Mouse (Mus musculus) heart, postnatal 10 days (tissue): ENCODE measurements around the gene Atr. TPM values are rescaled to one million over a fixed set of nuclear protein-coding genes. Genes with fewer than 3 reads are reported as not detected.

Experiments used
- DNase-seq, 2 experiments: peaks; one replicate each; pipeline ENCODE4 v3.0.0; 2021
- intact Hi-C: fragments of 180-260 bp; cut with DNase I; formaldehyde crosslinking; loops from one replicate; pipeline ENCODE4 v1.15.1; 2025
- total RNA-seq, 2 experiments: library from RNA; stranded (reverse); gene quantifications; 2 replicates each; pipeline ENCODE4 v1.2.3; 2021

Atr gene
- total RNA-seq = 10 to 100 TPM in 1 of 2 experiments, 1 to 10 TPM in 1; 9.3 to 11.6 TPM

DNA sequence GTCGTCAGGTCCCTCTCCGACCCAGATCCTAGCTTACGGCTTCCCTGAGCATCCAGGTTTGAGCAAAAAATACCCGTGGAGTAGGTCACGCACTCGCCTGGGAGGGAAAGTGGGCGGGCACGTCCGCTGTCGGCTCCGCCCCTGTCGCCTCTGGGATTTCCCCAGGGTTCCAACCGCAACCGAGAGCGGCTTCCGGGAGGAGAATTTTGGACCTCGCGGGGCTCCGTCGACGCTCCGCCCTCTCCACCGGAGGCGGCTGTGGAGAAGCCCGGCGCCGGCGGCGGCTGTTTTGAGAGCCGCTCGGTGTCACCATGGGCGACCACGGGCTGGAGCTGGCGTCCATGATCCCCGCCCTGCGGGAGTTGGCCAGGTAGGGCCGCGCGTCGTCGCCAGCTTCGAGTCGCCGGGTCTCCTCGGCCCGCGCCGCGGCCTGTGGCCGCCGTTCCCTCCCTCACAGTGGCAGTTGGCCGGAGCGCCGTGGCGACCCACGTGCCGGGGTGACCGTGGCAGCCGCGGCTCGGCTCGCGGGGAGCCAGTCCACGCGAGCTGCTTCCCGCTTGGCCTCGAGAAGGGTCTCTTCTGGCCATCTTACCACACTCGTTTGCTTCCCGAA lies at the start of gene Atr:
Gene Atr (plus strand): TSS at position 184 of the 613 bp plus-strand sequence.
- intact Hi-C loops = loop anchor here (5.0 kb wide), 1 partner anchor 345 kb away; the partner anchor contains the start of gene U2surp
- peak; percentile 96 for DNase-seq

GRCm38 (mm10) chr9:95809596-95809995 lies 47.8 kb upstream of the Atr start:
- intact Hi-C loops = no loop called here
- DNase-seq = no peak

- intact Hi-C loops = no loop called here
- no peak for DNase-seq
Measured at GRCm38 (mm10) chr9:95811817-95812216, 45.6 kb upstream of the Atr start.

DNA sequence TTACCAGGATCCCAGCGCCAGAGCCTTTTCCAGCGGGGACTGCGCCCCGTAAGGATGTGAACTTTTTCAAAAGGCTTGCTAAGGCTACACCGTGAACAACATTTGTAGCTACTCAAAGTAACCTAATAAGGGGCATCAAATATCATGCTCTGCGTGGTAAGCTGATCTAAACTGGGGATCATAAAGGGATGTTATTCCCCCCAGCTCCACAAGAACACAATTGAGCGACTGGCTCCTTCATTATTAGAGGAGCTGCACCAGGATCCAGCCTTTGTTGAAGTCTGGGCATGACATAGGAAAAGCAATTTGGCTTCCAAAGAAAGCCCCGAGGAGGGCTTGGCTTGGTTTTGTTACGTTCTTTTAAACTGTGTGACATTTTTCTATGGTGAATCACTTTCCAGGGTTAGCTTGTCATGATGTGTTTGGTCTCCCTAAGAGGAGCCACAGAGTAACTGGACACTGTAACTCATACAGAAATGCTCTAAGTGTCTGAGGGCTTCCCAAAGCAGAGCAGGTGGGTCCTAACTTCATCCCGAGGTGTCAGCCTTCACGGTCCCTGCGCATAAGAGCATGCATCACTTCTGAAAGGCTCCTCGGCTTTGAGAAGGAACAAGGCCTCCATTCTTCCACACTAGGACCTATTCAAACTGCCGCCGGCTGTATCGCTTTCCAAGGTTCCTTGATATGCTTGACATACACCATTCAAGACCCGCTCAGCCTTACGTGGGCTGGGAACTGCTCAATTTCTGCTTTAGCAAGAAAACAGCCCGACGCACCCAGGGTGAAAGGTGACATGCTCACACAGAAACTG lies 43.5 kb upstream of the Atr start:
- DNase-seq = no peak
- intact Hi-C loops = no loop called here

- intact Hi-C loops = no loop called here
- DNase-seq = no peak
Measured at GRCm38 (mm10) chr9:95815015-95815673, 42.3 kb upstream of the Atr start.

DNA sequence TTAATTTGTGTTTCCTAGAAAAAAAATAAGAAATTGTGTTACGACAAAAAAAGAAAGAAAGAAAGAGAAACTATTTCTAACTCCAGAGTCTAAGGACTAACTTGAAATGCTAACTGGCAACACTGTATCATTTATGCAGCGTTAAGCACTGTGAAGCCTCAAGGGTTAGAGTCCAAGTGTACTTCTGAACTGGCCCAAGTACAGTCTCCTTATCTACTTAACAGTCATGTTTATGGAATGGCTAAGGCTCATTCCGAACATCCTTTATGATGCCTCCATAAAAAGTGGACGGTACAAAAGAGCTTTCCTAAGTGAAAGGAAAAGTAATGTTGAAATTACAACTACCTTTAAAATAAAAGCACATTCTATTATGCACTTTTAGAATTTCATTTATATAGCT lies 41.7 kb upstream of the Atr start:
- no peak for DNase-seq
- intact Hi-C loops = no loop called here

DNA sequence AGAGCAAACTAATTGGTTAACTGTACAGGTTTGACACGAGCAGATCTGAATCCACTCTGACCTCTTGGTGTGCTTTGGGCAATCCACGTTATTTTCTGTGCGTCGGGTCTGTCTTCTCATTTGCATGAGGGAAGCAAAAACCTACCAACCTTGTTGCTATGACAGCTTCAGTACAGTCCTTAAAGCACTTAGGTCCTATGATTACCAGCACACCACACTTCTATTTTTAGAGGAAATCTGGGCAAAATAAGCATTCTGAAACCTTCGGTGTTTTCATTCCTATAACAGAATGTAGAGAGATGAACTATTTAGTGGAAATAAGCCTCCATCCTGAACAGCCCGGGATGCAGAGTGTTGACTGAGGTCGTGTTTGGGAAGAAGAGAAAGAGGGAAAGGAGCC lies 34.9 kb upstream of the Atr start:
- intact Hi-C loops = no loop called here
- no peak for DNase-seq

DNA sequence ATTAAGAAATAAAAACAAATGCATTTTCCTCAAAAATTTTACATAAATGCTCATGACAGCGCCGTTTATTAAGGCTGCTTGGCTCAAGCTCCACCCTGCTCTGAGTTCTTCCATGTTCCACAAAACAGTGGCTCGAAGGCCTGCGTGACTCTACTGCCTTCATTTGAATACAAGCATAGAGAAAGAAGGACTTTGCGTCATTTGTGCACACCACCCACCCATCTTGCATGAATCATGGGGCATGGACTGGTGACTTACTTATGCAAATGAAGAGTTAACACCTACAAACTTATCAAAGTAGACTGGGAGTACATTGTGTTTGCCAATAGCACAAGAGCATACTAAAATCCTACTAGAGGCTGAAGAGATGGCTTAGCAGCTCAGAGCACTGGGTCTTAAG lies 29.8 kb upstream of the Atr start:
- no peak for DNase-seq
- intact Hi-C loops = no loop called here

GRCm38 (mm10) chr9:95832758-95833157 lies 24.6 kb upstream of the Atr start:
- no peak for DNase-seq
- intact Hi-C loops = no loop called here

GRCm38 (mm10) chr9:95834799-95835198 lies 22.6 kb upstream of the Atr start:
- intact Hi-C loops = no loop called here
- no peak for DNase-seq

- DNase-seq = no peak
- intact Hi-C loops = no loop called here
Measured at GRCm38 (mm10) chr9:95835741-95836140, 21.7 kb upstream of the Atr start.

- DNase-seq = no peak
- intact Hi-C loops = no loop called here
Measured at GRCm38 (mm10) chr9:95839424-95839823, 18.0 kb upstream of the Atr start.

- intact Hi-C loops = no loop called here
- peak; percentile 82 to 86 for DNase-seq
Measured at GRCm38 (mm10) chr9:95844825-95845460, 12.5 kb upstream of the Atr start, which contains the start of gene Pls1. Gene Pls1 (minus strand): TSS chr9:95845311.

GRCm38 (mm10) chr9:95845711-95846110 lies 11.7 kb upstream of the Atr start:
- intact Hi-C loops = no loop called here
- no peak for DNase-seq

DNA sequence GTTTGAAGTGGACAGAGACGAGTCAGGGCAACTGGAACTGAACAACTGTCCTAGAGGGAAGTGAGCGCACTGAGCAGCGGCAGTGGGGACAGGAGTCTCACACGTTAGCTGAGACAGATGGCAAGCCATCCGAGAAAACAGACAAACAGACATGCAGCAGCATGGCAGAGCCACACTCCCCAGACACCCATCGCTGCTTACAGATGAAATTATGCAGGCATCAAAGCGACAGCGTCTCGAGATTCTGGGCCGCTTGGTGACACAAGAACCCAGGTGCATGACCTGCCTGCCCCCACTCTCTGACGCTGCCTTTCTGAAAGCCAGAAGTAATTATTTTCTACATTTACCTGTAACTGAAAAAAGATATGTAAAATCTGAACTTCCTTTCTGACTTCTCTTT lies 5.7 kb upstream of the Atr start:
- DNase-seq = no peak
- intact Hi-C loops = loop anchor here (2.0 to 5.0 kb wide), 6 partner anchors 99 to 1109 kb away; partner anchors contain the start of gene Trpc1

GRCm38 (mm10) chr9:95852896-95853295 lies 4.5 kb upstream of the Atr start:
- intact Hi-C loops = loop anchor here (1.0 to 5.0 kb wide), 7 partner anchors 101 to 1111 kb away; partner anchors contain the start of gene Trpc1
- DNase-seq = peak; percentile 74 to 87

DNA sequence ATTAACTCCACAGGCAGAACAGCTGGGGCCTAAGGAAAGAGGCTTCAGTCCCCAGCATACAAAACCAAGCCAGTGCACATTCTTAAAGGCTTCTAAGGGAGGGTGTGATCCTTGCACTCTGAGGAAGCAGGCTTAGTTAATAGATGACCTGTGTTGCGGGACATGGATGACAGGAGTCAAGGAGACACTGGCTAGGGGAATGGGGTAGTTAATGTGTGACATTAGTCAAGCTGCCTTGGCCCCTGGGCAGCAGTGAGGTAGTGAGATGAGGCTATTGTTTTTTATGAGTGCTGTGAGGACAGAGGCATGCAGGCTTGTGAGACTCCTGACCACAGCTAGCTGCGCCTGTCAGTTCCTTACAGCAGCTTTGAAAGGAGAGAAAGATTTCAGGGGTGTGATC lies 2.5 kb upstream of the Atr start:
- intact Hi-C loops = loop anchor here (5.0 kb wide), 6 partner anchors 103 to 1113 kb away; partner anchors contain the start of genes Trpc1 and U2surp
- no peak for DNase-seq

DNA sequence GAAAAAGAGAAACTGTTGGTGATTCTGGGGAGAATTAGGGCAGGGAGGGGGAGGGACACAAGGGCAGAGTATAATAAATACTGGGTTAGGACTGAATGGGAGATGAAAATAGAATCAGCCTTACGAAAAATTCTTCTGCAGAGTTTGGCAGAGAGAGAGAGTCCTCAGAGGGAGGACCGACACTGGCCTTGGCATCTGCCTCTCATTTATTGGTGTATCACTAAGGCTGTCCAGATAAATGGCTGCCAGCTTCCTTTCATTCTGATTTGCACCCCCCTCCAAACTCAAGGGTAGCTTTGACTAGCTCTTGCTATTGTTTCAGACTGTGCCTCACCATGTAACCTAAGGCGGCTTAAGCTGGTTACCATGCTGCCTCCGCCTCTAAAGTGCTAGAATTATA lies 1.4 kb upstream of the Atr start:
- intact Hi-C loops = loop anchor here (5.0 kb wide), 1 partner anchor 344 kb away; the partner anchor contains the start of gene U2surp
- DNase-seq = peak; percentile 47

- intact Hi-C loops = loop anchor here (5.0 kb wide), 1 partner anchor 346 kb away; the partner anchor contains the start of gene U2surp
- peak in 1 of 2 experiments; percentile 15 for DNase-seq
Measured at GRCm38 (mm10) chr9:95858027-95858570, 702 bp downstream of the Atr start.

GRCm38 (mm10) chr9:95878246-95878645 lies 20.8 kb downstream of the Atr start:
- intact Hi-C loops = no loop called here
- no peak for DNase-seq
